Mouse (Mus musculus) spleen, adult 2 months (tissue): ENCODE measurements around the gene Fign.

ENCODE experiments used
- CTCF ChIP-seq: fragments of 200-500 bp; IDR thresholded peaks from 2 replicates; pipeline ENCODE4 v1.5.1; 2011; ENCODE audit warnings: mild to moderate bottlenecking, inconsistent platforms; ENCODE audit not compliant: insufficient read depth, insufficient read length, insufficient replicate concordance; ENCODE audit errors: extremely low read depth
- POLR2A ChIP-seq: fragments of 200-500 bp; IDR thresholded peaks from 2 replicates; pipeline ENCODE4 v1.6.1; 2011; ENCODE audit warnings: low read depth, low read length, inconsistent platforms

DNA sequence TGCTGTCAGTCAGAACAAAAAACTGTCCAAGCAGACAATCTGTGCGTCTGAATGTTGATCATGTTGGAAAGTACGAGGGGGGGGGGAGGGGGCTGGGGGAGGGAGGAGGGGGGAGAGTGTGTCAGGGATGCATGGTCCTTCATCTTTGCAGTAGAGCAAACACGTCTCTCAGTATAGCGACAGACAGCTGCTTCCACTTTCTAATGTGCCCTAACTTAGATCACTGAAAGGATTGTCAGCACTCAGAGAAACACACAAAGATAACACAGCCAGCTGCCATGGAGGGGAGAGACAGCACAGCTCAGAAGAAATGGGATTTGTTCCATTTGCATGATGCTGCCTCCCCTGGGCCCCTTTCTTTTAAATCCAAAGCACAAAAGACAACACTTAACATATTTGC is 18.1 kb downstream of the Fign start:
- TF ChIP-seq CTCF: no peak
- TF ChIP-seq POLR2A: no peak
